Mouse (Mus musculus) lung, postnatal 25 days (tissue): ENCODE measurements around the gene E2f6.
A peak's percentile ranks its signal among the peaks of the same experiment; 100 is the strongest.

Experiments
- DNase-seq: peaks from one replicate; pipeline ENCODE4 v3.0.0; 2022; ENCODE audit warnings: low spot score

The E2f6 gene

GRCm38 (mm10) chr12:16800259-16800958, 10.4 kb upstream of the E2f6 start, which contains the start of gene Greb1:
TSS of gene Greb1 (minus strand) at chr12:16800886.
- no peak for DNase-seq

GRCm38 (mm10) chr12:16800959-16801315, 9.8 kb upstream of the E2f6 start:
- DNase-seq = no peak

DNA sequence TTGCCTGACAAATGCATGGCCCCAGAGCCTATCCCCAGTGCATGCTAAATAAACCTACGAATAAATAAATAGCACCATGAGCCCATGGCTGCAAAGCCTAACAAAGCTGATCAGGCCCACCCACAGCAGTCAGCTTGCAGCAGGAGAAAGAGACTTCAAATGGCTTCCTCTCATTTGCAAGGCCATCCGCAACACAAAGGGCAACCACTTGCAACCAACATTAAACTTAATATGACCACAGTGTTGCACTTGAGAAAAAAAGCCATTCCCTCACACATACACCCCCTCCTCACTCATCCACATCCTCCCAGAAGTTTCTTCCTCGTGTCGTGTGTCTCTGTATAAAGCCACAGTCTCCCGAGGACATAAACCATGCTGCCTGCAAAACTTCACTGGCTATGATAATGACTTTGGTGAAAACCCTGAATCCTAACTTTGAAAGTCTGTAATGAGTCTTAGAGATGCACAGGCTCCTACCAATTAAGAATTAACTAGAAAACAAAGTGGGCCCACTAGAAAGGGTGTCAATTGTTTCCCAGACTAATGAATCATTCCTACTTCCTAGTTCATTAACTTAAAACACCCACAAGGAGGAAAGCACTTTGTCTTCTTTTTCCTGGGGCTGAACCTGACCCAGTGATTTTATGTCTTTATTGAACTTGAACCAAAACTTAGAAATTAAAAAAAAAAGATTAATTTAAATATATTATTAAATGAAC, 7.4 kb upstream of the E2f6 start:
- DNase-seq = no peak

DNA sequence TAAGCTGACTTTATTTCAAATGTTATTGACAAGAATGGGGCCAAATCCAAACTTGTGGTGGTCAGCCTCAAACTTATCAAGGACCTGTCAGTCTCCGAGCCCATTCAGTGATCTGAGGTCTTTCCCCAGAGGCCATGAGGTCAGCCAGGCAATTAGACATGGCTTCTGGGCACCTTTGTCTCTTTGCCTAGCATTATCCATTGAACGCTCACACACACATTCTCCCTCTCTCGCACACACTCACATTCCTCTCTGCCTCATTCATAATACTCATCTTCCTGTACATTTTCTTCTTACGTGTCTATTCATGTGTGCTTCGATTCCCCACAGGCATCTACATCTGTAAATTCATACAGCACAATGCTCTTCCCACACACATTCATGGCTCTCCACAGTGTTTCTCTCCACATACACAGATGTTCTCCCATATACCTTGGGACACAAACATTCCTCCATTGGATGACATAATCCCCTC, 6.8 kb upstream of the E2f6 start:
- DNase-seq = no peak

DNA sequence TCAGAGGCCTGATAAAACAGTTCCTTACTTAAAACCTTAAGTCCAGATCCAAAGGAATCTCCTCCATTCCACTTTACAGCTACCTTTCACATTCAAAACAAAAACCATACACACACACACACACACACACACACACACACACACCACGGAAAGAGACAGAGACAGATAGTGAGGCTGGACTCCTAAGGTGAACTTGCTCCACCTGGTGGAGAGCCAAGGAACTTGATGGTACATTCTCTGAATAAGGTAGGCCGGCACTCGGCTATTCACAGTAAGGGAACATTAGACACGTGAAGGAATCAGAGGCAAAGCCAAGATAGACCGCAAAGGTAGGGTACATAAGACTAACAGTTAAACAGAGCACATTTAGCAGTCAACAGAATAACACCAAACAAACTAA, 5.3 kb upstream of the E2f6 start:
- peak; percentile 78 for DNase-seq

DNA sequence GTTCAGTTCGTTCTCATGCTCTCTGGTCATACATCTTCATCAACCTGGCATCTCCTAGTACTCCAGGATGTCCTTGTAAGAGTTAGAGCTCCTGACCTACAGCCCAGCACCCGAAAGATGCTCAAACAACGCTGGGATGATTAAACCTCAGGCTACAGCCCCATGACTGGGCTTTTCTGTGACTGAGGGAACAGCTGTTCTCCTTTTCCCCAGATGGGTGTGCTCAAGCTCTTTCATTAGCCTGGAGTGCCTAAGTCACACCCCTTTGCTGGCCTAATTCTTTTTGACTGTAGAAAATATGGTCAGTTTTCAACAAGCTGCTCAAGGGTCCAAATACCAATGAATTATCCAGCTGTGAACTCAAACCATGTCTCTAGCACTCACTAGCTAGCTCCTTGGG, 2.7 kb upstream of the E2f6 start:
- peak; percentile 32 for DNase-seq

DNA sequence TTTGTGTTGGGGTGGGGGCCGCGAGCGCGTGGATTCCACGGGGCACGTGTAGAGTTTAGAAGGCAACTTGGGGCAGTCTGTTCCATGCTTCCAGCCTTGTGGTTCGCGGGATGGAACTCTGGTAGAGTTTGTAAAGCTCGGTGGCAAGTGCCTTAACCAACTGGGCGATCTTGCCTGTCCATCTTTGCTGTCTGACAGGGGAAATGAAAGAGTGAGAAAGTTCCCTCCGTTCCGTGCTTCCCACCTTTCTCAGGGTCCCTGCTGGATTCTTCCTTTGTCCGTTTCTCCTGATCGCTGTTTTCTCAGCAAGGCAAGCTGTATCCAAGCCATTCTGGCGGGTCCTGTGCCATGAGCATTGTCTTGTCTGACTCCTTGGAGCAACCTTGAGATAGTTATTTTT, 714 bp downstream of the E2f6 start:
- DNase-seq = no peak

- no peak for DNase-seq
Measured at GRCm38 (mm10) chr12:16817147-16817546, 6.4 kb downstream of the E2f6 start.

GRCm38 (mm10) chr12:16818513-16818912, 7.8 kb downstream of the E2f6 start:
- no peak for DNase-seq

- DNase-seq = no peak
Measured at GRCm38 (mm10) chr12:16820761-16821160, 10.0 kb downstream of the E2f6 start.

DNA sequence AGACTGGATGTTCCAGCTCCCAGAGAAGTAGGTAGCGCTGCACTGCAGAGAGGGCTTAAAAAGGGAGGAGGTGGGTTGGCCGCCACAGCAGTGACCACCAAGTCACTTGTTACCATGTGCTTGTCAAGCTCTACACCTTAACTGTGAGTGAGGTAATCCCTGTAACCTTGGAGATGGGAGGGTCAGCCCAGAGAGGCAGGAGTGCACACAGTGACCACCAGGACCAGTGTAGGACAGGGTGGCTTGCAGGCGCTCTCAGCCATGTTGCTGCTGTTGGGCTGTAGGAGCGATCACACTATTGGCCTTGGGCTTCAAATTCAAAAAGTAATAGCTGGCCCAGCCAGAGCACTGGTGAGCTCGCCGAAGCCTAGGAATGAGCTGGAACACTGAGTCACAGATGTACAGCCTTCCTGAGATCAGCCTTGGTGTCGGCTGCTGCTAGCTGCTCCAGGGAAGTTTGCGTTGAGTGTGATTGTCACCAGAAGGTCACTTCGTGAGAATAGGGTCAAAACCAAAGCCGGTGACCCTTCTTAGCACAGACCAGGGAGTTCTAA, 11.5 kb downstream of the E2f6 start:
- DNase-seq = no peak

- DNase-seq = no peak
Measured at GRCm38 (mm10) chr12:16823701-16824100, 12.9 kb downstream of the E2f6 start.

- peak; percentile 73 for DNase-seq
Measured at GRCm38 (mm10) chr12:16828505-16828904, 17.7 kb downstream of the E2f6 start.

- DNase-seq = no peak
Measured at GRCm38 (mm10) chr12:16829785-16830184, 19.0 kb downstream of the E2f6 start.

- DNase-seq = no peak
Measured at GRCm38 (mm10) chr12:16831071-16831470, 20.3 kb downstream of the E2f6 start.

- no peak for DNase-seq
Measured at GRCm38 (mm10) chr12:16834701-16835100, 23.9 kb downstream of the E2f6 start.

DNA sequence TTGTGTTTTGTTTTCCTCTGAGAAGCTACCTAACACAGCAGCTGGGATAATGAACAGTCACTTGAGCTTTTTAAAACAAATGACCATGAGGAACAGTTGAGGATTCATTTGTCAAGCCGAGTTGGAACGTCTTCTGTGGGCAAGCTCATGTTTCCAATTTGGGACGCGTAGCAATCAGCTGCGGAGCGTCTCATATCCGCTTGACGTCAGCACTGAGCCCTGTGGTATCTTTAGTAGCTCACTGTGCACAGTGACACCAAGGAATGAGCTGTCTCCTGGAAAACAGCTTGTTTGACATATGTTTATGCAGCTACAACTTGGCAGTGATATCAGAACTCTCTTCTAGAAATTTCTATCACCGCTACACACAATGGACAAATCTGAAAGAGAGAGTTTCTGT, 25.4 kb downstream of the E2f6 start:
- peak; percentile 79 for DNase-seq

- DNase-seq = no peak
Measured at GRCm38 (mm10) chr12:16837766-16838165, 27.0 kb downstream of the E2f6 start.

DNA sequence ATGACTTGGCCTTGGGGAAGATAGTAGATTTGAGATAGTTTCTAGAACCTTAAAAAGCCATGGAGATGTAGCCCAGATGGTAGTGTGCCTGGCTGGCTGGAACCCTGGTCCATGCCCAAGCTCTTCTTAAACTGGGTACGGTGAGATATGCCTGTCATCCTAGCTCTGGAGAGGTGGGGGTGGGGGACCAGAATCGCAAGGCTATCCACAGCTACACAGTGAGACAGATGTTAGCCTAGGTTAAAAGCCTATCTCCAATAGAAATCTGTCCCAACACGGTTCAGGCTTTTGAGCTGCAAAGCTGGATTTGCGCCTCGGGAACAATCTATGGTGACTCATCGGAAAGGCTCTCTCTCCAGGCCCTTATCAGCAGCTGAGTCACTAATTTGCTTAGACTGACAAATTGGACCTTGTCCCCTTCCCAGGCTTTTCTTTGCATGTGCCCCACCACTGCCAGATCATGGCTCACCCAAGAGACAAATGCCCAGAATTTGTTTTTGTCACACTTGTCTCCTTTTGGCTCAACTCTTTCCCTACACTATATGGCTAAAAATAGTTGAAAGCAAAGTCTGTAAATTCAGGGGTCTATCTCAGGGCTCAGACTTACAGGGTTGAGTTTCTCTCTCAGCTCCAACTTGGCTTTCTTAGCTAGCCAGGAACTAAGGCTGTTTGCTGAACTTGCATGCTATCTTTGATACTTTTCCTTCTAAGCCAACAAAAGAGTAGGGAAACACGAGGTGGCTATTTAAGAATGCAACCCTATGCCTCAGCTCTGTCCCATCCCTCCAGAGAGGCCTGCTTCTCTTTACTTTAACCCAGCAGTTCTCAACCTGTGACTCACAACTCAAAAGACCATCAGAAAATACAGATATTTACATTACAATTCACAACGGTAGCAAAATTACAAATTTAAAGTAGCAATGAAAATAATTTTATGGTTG, 30.3 kb downstream of the E2f6 start:
- peak; percentile 50 for DNase-seq

GRCm38 (mm10) chr12:16844623-16845592, 34.1 kb downstream of the E2f6 start:
- DNase-seq = no peak

DNA sequence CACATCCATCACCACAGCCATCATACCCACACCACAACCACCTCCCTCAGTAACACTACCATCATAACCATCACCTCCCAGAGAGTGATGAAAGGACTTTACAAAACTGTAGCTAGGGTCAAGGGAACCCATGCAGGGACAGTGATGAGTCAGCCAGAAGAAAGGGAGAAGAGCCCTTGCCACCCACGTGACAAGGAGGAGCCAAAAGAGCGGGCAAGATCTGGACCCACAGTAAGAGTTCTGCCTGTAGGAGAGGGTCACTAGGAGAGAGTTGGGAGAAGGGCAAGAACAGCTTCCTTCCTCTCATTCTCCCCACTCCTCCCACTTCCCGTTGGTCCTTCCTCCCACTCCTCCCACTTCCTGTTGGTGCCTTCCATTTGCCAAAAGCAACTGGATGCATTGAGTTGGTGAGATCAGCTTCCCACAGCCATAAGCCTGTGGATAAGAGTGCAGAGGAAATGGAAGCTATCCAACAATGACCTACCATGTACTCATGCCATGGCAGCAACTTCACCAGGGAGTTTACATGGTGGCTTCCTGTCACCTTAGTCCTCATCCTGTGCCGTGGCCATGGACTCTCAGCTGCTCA, 36.5 kb downstream of the E2f6 start:
- peak; percentile 77 for DNase-seq
